Mouse (Mus musculus): ENCODE measurements around the gene Adamts15.

DNA sequence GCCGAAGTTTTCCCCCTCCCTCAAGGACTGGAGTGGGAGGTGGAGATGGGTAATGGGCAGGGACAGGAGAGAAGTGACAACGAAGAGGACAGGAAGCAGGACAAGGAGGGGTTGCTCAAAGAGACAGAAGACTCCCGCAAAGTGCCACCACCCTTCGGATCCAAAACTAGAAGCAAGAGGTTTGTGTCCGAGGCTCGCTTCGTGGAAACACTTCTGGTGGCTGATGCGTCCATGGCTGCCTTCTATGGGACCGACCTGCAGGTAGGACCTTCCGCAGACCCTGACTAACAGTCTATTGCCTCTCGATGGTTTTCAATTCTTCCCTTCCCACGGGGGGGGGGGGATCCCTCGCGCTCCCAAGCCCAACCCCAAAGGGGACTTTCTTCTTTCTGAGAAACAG lies 21.1 kb upstream of the Adamts15 start:
- TF ChIP-seq ZNF384 (IDR thresholded peaks at IDR 0.05; ENCODE audit: low read depth, low read length), result no peak
- no peak for TF ChIP-seq MAFK (IDR thresholded peaks at IDR 0.05; ENCODE audit: insufficient read depth, low read depth, low read length)
- TF ChIP-seq ZC3H11A (IDR thresholded peaks at IDR 0.05; ENCODE audit: borderline replicate concordance, low read depth, low read length), result no peak
- no peak for TF ChIP-seq CHD2 (IDR thresholded peaks at IDR 0.05; ENCODE audit: low read depth, low read length)

Data from ES-E14 (cell line).